Mouse (Mus musculus): ENCODE data around the gene Itga7.
"Not testable (repeated sequence)": the region's sequence is repeated elsewhere in the genome, so short reads cannot be mapped to it uniquely, and the experiment has no call there.

The Itga7 gene

GRCm38 (mm10) chr10:128980644-128981365, 47.2 kb downstream of the Itga7 start:
- no peak for DNase-seq (ENCODE audit: low read depth, low spot score)

- DNase-seq (ENCODE audit: low read depth, low spot score), result not testable (repeated sequence)
Measured at GRCm38 (mm10) chr10:128989131-128989530, 55.5 kb downstream of the Itga7 start, which contains the start of gene Olfr9. Gene Olfr9, plus strand, starts transcription at chr10:128989431.

- not testable (repeated sequence) for DNase-seq (ENCODE audit: low read depth, low spot score)
Measured at GRCm38 (mm10) chr10:128990129-128990850, 56.7 kb downstream of the Itga7 start.

GRCm38 (mm10) chr10:128990994-128991393, 57.4 kb downstream of the Itga7 start:
- DNase-seq (ENCODE audit: low read depth, low spot score), result no peak

GRCm38 (mm10) chr10:128995796-128996195, 62.2 kb downstream of the Itga7 start:
- no peak for DNase-seq (ENCODE audit: low read depth, low spot score)

GRCm38 (mm10) chr10:128996523-128997040, 63.0 kb downstream of the Itga7 start:
- DNase-seq (ENCODE audit: low read depth, low spot score), result no peak

- no peak for DNase-seq (ENCODE audit: low read depth, low spot score)
Measured at GRCm38 (mm10) chr10:129004032-129004920, 70.7 kb downstream of the Itga7 start.

All from embryo, embryonic 11.5 days (tissue).